Mouse (Mus musculus): ENCODE measurements around the gene Fhit. TPM values are rescaled to one million over a fixed set of nuclear protein-coding genes. Genes with fewer than 3 reads are reported as not detected.

Gene Fhit
- total RNA-seq, 2 experiments from 2014 or later: 0.79 to 0.95 TPM

- no peak for DNase-seq
- Histone ChIP-seq H3K27ac (no peak overlapping the region), H3K4me3 (no peak overlapping the region)
- intact Hi-C loops (cut with DNase I): no loop called here
- TF ChIP-seq CTCF (IDR thresholded peaks at IDR 0.05): no peak
Measured at GRCm38 (mm10) chr14:9788402-9788950, 1373.4 kb downstream of the Fhit start.

GRCm38 (mm10) chr14:9787389-9787788 is 1374.4 kb downstream of the Fhit start:
- intact Hi-C loops (cut with DNase I): no loop called here
- Histone ChIP-seq H3K27ac (no peak overlapping the region), H3K4me3 (no peak overlapping the region)
- TF ChIP-seq CTCF (IDR thresholded peaks at IDR 0.05): no peak
- no peak for DNase-seq

GRCm38 (mm10) chr14:9785861-9786260 is 1376.0 kb downstream of the Fhit start:
- H3K4me3 ChIP-seq: no peak overlapping the region
- H3K27ac ChIP-seq: no peak overlapping the region
- DNase-seq: no peak
- TF ChIP-seq CTCF (IDR thresholded peaks at IDR 0.05): no peak
- intact Hi-C loops (cut with DNase I): no loop called here

GRCm38 (mm10) chr14:9751341-9751740 is 1410.5 kb downstream of the Fhit start:
- TF ChIP-seq CTCF (IDR thresholded peaks at IDR 0.05): no peak
- Histone ChIP-seq H3K27ac (no peak overlapping the region), H3K4me3 (no peak overlapping the region)
- DNase-seq: no peak
- intact Hi-C loops (cut with DNase I): no loop called here

GRCm38 (mm10) chr14:9748709-9749108 is 1413.1 kb downstream of the Fhit start:
- intact Hi-C loops (cut with DNase I): no loop called here
- no peak overlapping the region for H3K4me3 ChIP-seq
- TF ChIP-seq CTCF (IDR thresholded peaks at IDR 0.05): no peak
- H3K27ac ChIP-seq: no peak overlapping the region
- DNase-seq: no peak

- no peak for TF ChIP-seq CTCF (IDR thresholded peaks at IDR 0.05)
- no peak for DNase-seq
- intact Hi-C loops (cut with DNase I): no loop called here
- Histone ChIP-seq H3K27ac (no peak overlapping the region), H3K4me3 (no peak overlapping the region)
Measured at GRCm38 (mm10) chr14:9721917-9722472, 1439.8 kb downstream of the Fhit start.

- Histone ChIP-seq H3K4me3 (no peak overlapping the region), H3K27ac (no peak overlapping the region)
- TF ChIP-seq CTCF (IDR thresholded peaks at IDR 0.05): no peak
- intact Hi-C loops (cut with DNase I): no loop called here
- no peak for DNase-seq
Measured at GRCm38 (mm10) chr14:9698621-9699020, 1463.2 kb downstream of the Fhit start.

GRCm38 (mm10) chr14:9697101-9697500 is 1464.7 kb downstream of the Fhit start:
- DNase-seq: no peak
- intact Hi-C loops (cut with DNase I): no loop called here
- no peak for TF ChIP-seq CTCF (IDR thresholded peaks at IDR 0.05)
- Histone ChIP-seq H3K27ac (no peak overlapping the region), H3K4me3 (no peak overlapping the region)

GRCm38 (mm10) chr14:9696004-9696403 is 1465.8 kb downstream of the Fhit start:
- no peak for DNase-seq

GRCm38 (mm10) chr14:9695217-9695690 is 1466.6 kb downstream of the Fhit start:
- Histone ChIP-seq H3K27ac (no peak overlapping the region), H3K4me3 (no peak overlapping the region)
- DNase-seq: no peak
- intact Hi-C loops (cut with DNase I): no loop called here
- TF ChIP-seq CTCF (IDR thresholded peaks at IDR 0.05): no peak

More at GRCm38 (mm10) chr14:9696004-9696403, 1465.8 kb downstream of the Fhit start:
- intact Hi-C loops (cut with DNase I): no loop called here
- TF ChIP-seq CTCF (IDR thresholded peaks at IDR 0.05): no peak
- Histone ChIP-seq H3K4me3 (no peak overlapping the region), H3K27ac (no peak overlapping the region)

GRCm38 (mm10) chr14:9688664-9689257 is 1473.1 kb downstream of the Fhit start:
- no peak for DNase-seq
- intact Hi-C loops (cut with DNase I): no loop called here
- Histone ChIP-seq H3K4me3 (no peak overlapping the region), H3K27ac (no peak overlapping the region)
- no peak for TF ChIP-seq CTCF (IDR thresholded peaks at IDR 0.05)

GRCm38 (mm10) chr14:9684362-9684761 is 1477.5 kb downstream of the Fhit start:
- intact Hi-C loops (cut with DNase I): no loop called here
- no peak for TF ChIP-seq CTCF (IDR thresholded peaks at IDR 0.05)
- Histone ChIP-seq H3K4me3 (no peak overlapping the region), H3K27ac (no peak overlapping the region)
- DNase-seq: no peak

- intact Hi-C loops (cut with DNase I): no loop called here
- H3K27ac ChIP-seq: no peak overlapping the region
- DNase-seq: no peak
- no peak overlapping the region for H3K4me3 ChIP-seq
- no peak for TF ChIP-seq CTCF (IDR thresholded peaks at IDR 0.05)
Measured at GRCm38 (mm10) chr14:9672728-9673127, 1489.1 kb downstream of the Fhit start.

- TF ChIP-seq CTCF (IDR thresholded peaks at IDR 0.05): no peak
Measured at GRCm38 (mm10) chr14:9671776-9672175, 1490.1 kb downstream of the Fhit start.

More at GRCm38 (mm10) chr14:9671776-9672175, 1490.1 kb downstream of the Fhit start:
- no peak overlapping the region for H3K4me3 ChIP-seq
- intact Hi-C loops (cut with DNase I): no loop called here
- DNase-seq: no peak
- no peak overlapping the region for H3K27ac ChIP-seq
